Comparison of ENCODE assay signal across 15 mouse cellular contexts in the genomic region with DNA sequence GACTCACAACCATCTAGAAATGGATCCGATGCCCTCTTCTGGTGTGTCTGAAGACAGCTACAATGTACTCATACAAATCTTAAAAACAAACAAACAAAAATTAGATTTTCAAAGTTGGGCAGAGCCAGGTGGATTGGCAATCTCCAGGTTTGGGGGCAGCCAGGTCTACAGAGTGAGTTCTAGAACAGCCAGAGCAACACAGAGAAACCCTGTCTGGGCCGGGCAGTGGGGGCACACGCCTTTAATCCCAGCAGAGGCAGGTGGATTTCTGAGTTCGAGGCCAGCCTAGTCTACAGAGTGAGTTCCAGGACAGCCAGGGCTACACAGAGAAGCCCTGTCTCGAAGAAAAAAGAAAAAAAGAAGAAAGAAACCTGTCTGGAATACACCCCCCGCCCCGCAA. TPM values are rescaled to one million over a fixed set of nuclear protein-coding genes. Genes with fewer than 3 reads are reported as not detected.
A peak's percentile ranks its signal among the peaks of the same experiment; 100 is the strongest.
DNase-seq lines count a peak whose midpoint lies in the region; ATAC-seq and TF ChIP-seq lines count a peak whose summit lies in the region.
"Not testable (repeated sequence)": the region's sequence is repeated elsewhere in the genome, so short reads cannot be mapped to it uniquely, and the experiment has no call there.
"Had no signal": no experiment of that assay in that cellular context is flagged by ENCODE, and none has a peak within 500 bp of the region (broad histone marks: within the 10 kb centered on the region; RNA-seq: fewer than 3 reads in every experiment).

No protein-coding gene starts in this region.

- peak overlapping the region; percentile 99 for H3K27ac ChIP-seq in heart, adult 2 months
- H3K27ac ChIP-seq in hindbrain, embryonic 13.5 days: peak overlapping the region; percentile 82; the same call in 1 of the 2 replicates
- peak overlapping the region; percentile 90 for H3K27ac ChIP-seq in kidney, postnatal 0 days
- H3K27ac ChIP-seq in liver, embryonic 13.5 days: 0 out of 2 replicates have a peak overlapping the region, but pooled peaks have one; percentile 85
- H3K27ac ChIP-seq in midbrain, embryonic 13.5 days: peak overlapping the region; percentile 78; the same call in 1 of the 2 replicates
- peak overlapping the region; percentile 92; the same call in 1 of the 2 replicates for H3K27ac ChIP-seq in stomach, embryonic 16.5 days (ENCODE audit: low read length)

- intact Hi-C loops in heart, adult 2 months (cut with DNase I): not testable (repeated sequence)

- not testable (repeated sequence) for H3K27me3 ChIP-seq in heart, adult 2 months (ENCODE audit: control insufficient read depth, insufficient read depth, low read length); hindbrain, embryonic 13.5 days; kidney, postnatal 0 days (ENCODE audit: insufficient read depth, low read length); liver, embryonic 13.5 days; midbrain, embryonic 13.5 days; stomach, embryonic 16.5 days (ENCODE audit: control insufficient read depth, insufficient read depth, low read length)

- not testable (repeated sequence) for H3K36me3 ChIP-seq in heart, adult 2 months (ENCODE audit: control insufficient read depth, insufficient read depth, low read length); stomach, embryonic 16.5 days (ENCODE audit: control insufficient read depth, insufficient read depth, low read length)
- H3K36me3 ChIP-seq in hindbrain, embryonic 13.5 days: peaks cover 28% of the 10 kb centered on the region
- H3K36me3 ChIP-seq in kidney, postnatal 0 days (ENCODE audit: insufficient read depth, low read length): peaks cover 15% of the 10 kb centered on the region; the same call in 1 of the 2 replicates
- H3K36me3 ChIP-seq in liver, embryonic 13.5 days: peaks cover 34% of the 10 kb centered on the region
- peaks cover 29% of the 10 kb centered on the region for H3K36me3 ChIP-seq in midbrain, embryonic 13.5 days

- H3K79me2 ChIP-seq in heart, adult 2 months (replicated peaks; ENCODE audit: control insufficient read depth, insufficient read depth, low read length): not testable (repeated sequence)

- peak; percentile 19; the same call in 1 of the 2 replicates for TF ChIP-seq CTCF in heart, adult 2 months (IDR thresholded peaks at IDR 0.05)
- 0 out of 2 replicates have a peak, but pooled peaks have one; percentile 24 for TF ChIP-seq CTCF in kidney, postnatal 0 days (IDR thresholded peaks at IDR 0.05; ENCODE audit: low read depth)

- DNase-seq in 3T3-L1 (ENCODE audit: low read depth, low spot score): peak; percentile 59
- peak; percentile 19 to 31 for DNase-seq in cerebellum, postnatal 25 days
- not testable (repeated sequence) for DNase-seq in heart, adult 2 months; kidney, postnatal 0 days (ENCODE audit: low spot score); liver, embryonic 13.5 days

- H3K9ac ChIP-seq in heart, adult 2 months (ENCODE audit: low read depth, low read length); hindbrain, embryonic 13.5 days; kidney, postnatal 0 days (ENCODE audit: low read depth, low read length); liver, embryonic 13.5 days; midbrain, embryonic 13.5 days (replicated peaks); stomach, embryonic 16.5 days (ENCODE audit: low read length): not testable (repeated sequence)

- TF ChIP-seq POLR2A in heart, adult 2 months (IDR thresholded peaks at IDR 0.05; ENCODE audit: insufficient read depth, low read depth, low read length): not testable (repeated sequence)

- not testable (repeated sequence) for H3K4me2 ChIP-seq in hindbrain, embryonic 13.5 days; kidney, postnatal 0 days (ENCODE audit: low read length); midbrain, embryonic 13.5 days (replicated peaks); stomach, embryonic 16.5 days (ENCODE audit: low read depth, low read length)
- H3K4me2 ChIP-seq in liver, embryonic 13.5 days: 0 out of 2 replicates have a peak overlapping the region, but pooled peaks have one; percentile 9

- not testable (repeated sequence) for H3K9me3 ChIP-seq in hindbrain, embryonic 13.5 days; kidney, postnatal 0 days (replicated peaks; ENCODE audit: low read length); liver, embryonic 13.5 days (replicated peaks); midbrain, embryonic 13.5 days; stomach, embryonic 16.5 days (replicated peaks; ENCODE audit: control insufficient read depth, low read length)

- TF ChIP-seq EP300 in heart, adult 2 months (IDR thresholded peaks at IDR 0.05; ENCODE audit: insufficient read depth, low read depth, low read length): not testable (repeated sequence)

- ATAC-seq in hindbrain, embryonic 13.5 days (ENCODE audit: low FRiP score); kidney, postnatal 0 days (replicated peaks; ENCODE audit: low FRiP score, low read depth); liver, embryonic 13.5 days (ENCODE audit: low read depth); midbrain, embryonic 13.5 days; stomach, embryonic 16.5 days (ENCODE audit: insufficient read depth, low FRiP score): not testable (repeated sequence)

- WGBS in heart, adult 2 months: 86% methylated on average over 7 of the region's 7 CpGs
- 89% methylated on average over 7 of the region's 7 CpGs for WGBS in hindbrain, embryonic 13.5 days
- 84% methylated on average over 7 of the region's 7 CpGs for WGBS in kidney, postnatal 0 days
- 83% methylated on average over 7 of the region's 7 CpGs for WGBS in liver, embryonic 13.5 days (ENCODE audit: insufficient replicate concordance)
- 92% methylated on average over 7 of the region's 7 CpGs for WGBS in midbrain, embryonic 13.5 days
- 84% methylated on average over 7 of the region's 7 CpGs for WGBS in stomach, embryonic 16.5 days

- peaks cover 16% of the 10 kb centered on the region for H3K4me1 ChIP-seq in heart, adult 2 months (ENCODE audit: control insufficient read depth, insufficient read depth, low read length)
- H3K4me1 ChIP-seq in hindbrain, embryonic 13.5 days (replicated peaks): peaks cover 75% of the 10 kb centered on the region
- peaks cover 23% of the 10 kb centered on the region for H3K4me1 ChIP-seq in kidney, postnatal 0 days (replicated peaks; ENCODE audit: insufficient read depth, low read length)
- peaks cover 80% of the 10 kb centered on the region for H3K4me1 ChIP-seq in liver, embryonic 13.5 days (replicated peaks)
- H3K4me1 ChIP-seq in midbrain, embryonic 13.5 days (replicated peaks): peaks cover 79% of the 10 kb centered on the region
- peaks cover 39% of the 10 kb centered on the region for H3K4me1 ChIP-seq in stomach, embryonic 16.5 days (ENCODE audit: control insufficient read depth, insufficient read depth, low read length)

- H3K4me3 ChIP-seq in heart, adult 2 months; hindbrain, embryonic 13.5 days; kidney, postnatal 0 days (replicated peaks; ENCODE audit: low read depth, low read length); liver, embryonic 13.5 days (replicated peaks); midbrain, embryonic 13.5 days (replicated peaks); stomach, embryonic 16.5 days (replicated peaks; ENCODE audit: low read length): not testable (repeated sequence)

RNA-seq across cellular contexts. Expression of a gene that starts 1.2 kb away (rescaled TPM):
- total RNA-seq in heart, adult 2 months (2021): 10 to 100 TPM; 44.4 to 79.8 TPM
- 18.0 and 36.4 TPM in 2 replicates for polyA plus RNA-seq in heart, adult 2 months (2012; rRNA removed)
- polyA plus RNA-seq in hindbrain, embryonic 13.5 days (2015; fragmentation: Nextera tagmentation; extraction: Ambion mirVana): 7.4 and 9.4 TPM in 2 replicates
- 7.4 and 9.9 TPM in 2 replicates for polyA plus RNA-seq in kidney, postnatal 0 days (2015; fragmentation: Nextera tagmentation; extraction: Ambion mirVana)
- polyA plus RNA-seq in liver, embryonic 13.5 days (2015; fragmentation: Nextera tagmentation; extraction: Ambion mirVana): 1.9 TPM in 2 replicates
- 8.6 and 10.5 TPM in 2 replicates for polyA plus RNA-seq in midbrain, embryonic 13.5 days (2015; fragmentation: Nextera tagmentation; extraction: Ambion mirVana)
- 21.8 and 22.3 TPM in 2 replicates for polyA plus RNA-seq in stomach, embryonic 16.5 days (2015; fragmentation: Nextera tagmentation; extraction: Ambion mirVana)

RNA-seq across cellular contexts. Expression of a gene that starts 5.6 kb away (rescaled TPM):
- 10 to 100 TPM; 63.4 to 70.8 TPM for total RNA-seq in heart, adult 2 months (2021)
- polyA plus RNA-seq in heart, adult 2 months (2012; rRNA removed): 83.0 and 90.0 TPM in 2 replicates
- polyA plus RNA-seq in hindbrain, embryonic 13.5 days (2015; fragmentation: Nextera tagmentation; extraction: Ambion mirVana): 217 and 227 TPM in 2 replicates
- polyA plus RNA-seq in kidney, postnatal 0 days (2015; fragmentation: Nextera tagmentation; extraction: Ambion mirVana): 66.7 and 67.7 TPM in 2 replicates
- polyA plus RNA-seq in liver, embryonic 13.5 days (2015; fragmentation: Nextera tagmentation; extraction: Ambion mirVana): 12.5 and 15.9 TPM in 2 replicates
- polyA plus RNA-seq in midbrain, embryonic 13.5 days (2015; fragmentation: Nextera tagmentation; extraction: Ambion mirVana): 175 and 188 TPM in 2 replicates
- 79.9 and 88.5 TPM in 2 replicates for polyA plus RNA-seq in stomach, embryonic 16.5 days (2015; fragmentation: Nextera tagmentation; extraction: Ambion mirVana)

RNA-seq across cellular contexts. Expression of a gene that starts 23.2 kb away (rescaled TPM):
- total RNA-seq in heart, adult 2 months (2021): 1 to 10 TPM; 5.6 to 6.6 TPM
- 15.9 and 26.1 TPM in 2 replicates for polyA plus RNA-seq in heart, adult 2 months (2012; rRNA removed)
- 28.7 and 41.0 TPM in 2 replicates for polyA plus RNA-seq in hindbrain, embryonic 13.5 days (2015; fragmentation: Nextera tagmentation; extraction: Ambion mirVana)
- polyA plus RNA-seq in kidney, postnatal 0 days (2015; fragmentation: Nextera tagmentation; extraction: Ambion mirVana): 60.8 and 61.3 TPM in 2 replicates
- polyA plus RNA-seq in liver, embryonic 13.5 days (2015; fragmentation: Nextera tagmentation; extraction: Ambion mirVana): 30.8 and 31.7 TPM in 2 replicates
- polyA plus RNA-seq in midbrain, embryonic 13.5 days (2015; fragmentation: Nextera tagmentation; extraction: Ambion mirVana): 31.7 and 42.5 TPM in 2 replicates
- polyA plus RNA-seq in stomach, embryonic 16.5 days (2015; fragmentation: Nextera tagmentation; extraction: Ambion mirVana): 58.2 and 62.1 TPM in 2 replicates

RNA-seq across cellular contexts. Expression of a gene that starts 26.3 kb away (rescaled TPM):
- total RNA-seq in heart, adult 2 months (2021): under 1 TPM in 1 of 2 experiments, not detected in 1; 0.11 TPM
- polyA plus RNA-seq in heart, adult 2 months (2012; rRNA removed): 0.10 TPM in 1 of 2 replicates, not detected in the other
- polyA plus RNA-seq in hindbrain, embryonic 13.5 days (2015; fragmentation: Nextera tagmentation; extraction: Ambion mirVana): 0.26 and 0.35 TPM in 2 replicates
- 0.42 and 0.50 TPM in 2 replicates for polyA plus RNA-seq in kidney, postnatal 0 days (2015; fragmentation: Nextera tagmentation; extraction: Ambion mirVana)
- 0.17 and 0.18 TPM in 2 replicates for polyA plus RNA-seq in liver, embryonic 13.5 days (2015; fragmentation: Nextera tagmentation; extraction: Ambion mirVana)
- polyA plus RNA-seq in midbrain, embryonic 13.5 days (2015; fragmentation: Nextera tagmentation; extraction: Ambion mirVana): 0.10 and 0.26 TPM in 2 replicates
- polyA plus RNA-seq in stomach, embryonic 16.5 days (2015; fragmentation: Nextera tagmentation; extraction: Ambion mirVana): 0.40 and 0.69 TPM in 2 replicates
- total RNA-seq: common myeloid progenitor, adult 5-6 weeks; gastrocnemius, postnatal 10 days; hematopoietic stem cell, adult 5-6 weeks; megakaryocyte, adult 5-6 weeks had no signal
- polyA plus RNA-seq: inflammation-experienced regulatory T-cells, adult 6 months had no signal

RNA-seq across cellular contexts. Expression of a gene that starts 28.5 kb away (rescaled TPM):
- under 1 TPM; 0.21 to 0.23 TPM for total RNA-seq in heart, adult 2 months (2021)
- 0.82 and 1.00 TPM in 2 replicates for polyA plus RNA-seq in heart, adult 2 months (2012; rRNA removed)
- polyA plus RNA-seq in hindbrain, embryonic 13.5 days (2015; fragmentation: Nextera tagmentation; extraction: Ambion mirVana): 0.13 and 0.25 TPM in 2 replicates
- 0.25 and 0.31 TPM in 2 replicates for polyA plus RNA-seq in kidney, postnatal 0 days (2015; fragmentation: Nextera tagmentation; extraction: Ambion mirVana)
- polyA plus RNA-seq in liver, embryonic 13.5 days (2015; fragmentation: Nextera tagmentation; extraction: Ambion mirVana): 0.09 TPM in 1 of 2 replicates, not detected in the other
- polyA plus RNA-seq in midbrain, embryonic 13.5 days (2015; fragmentation: Nextera tagmentation; extraction: Ambion mirVana): 0.28 TPM in 1 of 2 replicates, not detected in the other
- polyA plus RNA-seq in stomach, embryonic 16.5 days (2015; fragmentation: Nextera tagmentation; extraction: Ambion mirVana): 0.27 and 0.61 TPM in 2 replicates
- total RNA-seq: common myeloid progenitor, adult 5-6 weeks; hematopoietic stem cell, adult 5-6 weeks; megakaryocyte, adult 5-6 weeks had no signal
- polyA plus RNA-seq: embryonic facial prominence, embryonic 11.5 days; neural tube, embryonic 12.5 days had no signal
